Mouse (Mus musculus): ENCODE measurements around the gene Gm15557. TPM values are rescaled to one million over a fixed set of nuclear protein-coding genes. Genes with fewer than 3 reads are reported as not detected.

Gene Gm15557
- polyA plus RNA-seq, 1 experiment = 0.13 TPM

DNA sequence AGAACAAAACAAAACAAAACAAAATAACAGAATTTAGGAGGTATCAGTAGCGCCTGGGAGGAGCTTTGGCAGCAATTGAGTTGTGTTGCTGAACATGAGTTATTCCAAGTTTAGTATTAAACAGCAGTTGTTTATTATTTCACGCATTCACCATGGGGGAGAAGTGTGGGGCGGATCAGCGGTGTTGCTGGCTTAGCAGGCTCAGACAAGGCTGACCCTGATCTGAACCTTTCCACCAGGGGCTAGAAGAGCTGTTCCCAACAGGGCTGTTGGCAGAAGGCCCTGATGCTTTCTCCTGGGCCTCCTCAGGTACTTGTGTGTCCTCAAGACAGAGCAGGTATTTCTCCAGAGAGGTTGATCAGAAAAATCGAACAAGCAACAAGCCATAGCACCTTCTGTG lies 19.5 kb downstream of the Gm15557 start:
- H3K79me2 ChIP-seq (ENCODE audit: control insufficient read depth, insufficient read depth) = peaks cover 28% of the 10 kb centered on the region
- H3K27me3 ChIP-seq (ENCODE audit: control insufficient read depth, insufficient read depth, insufficient read length) = no peaks in the 10 kb centered on the region
- H3K36me3 ChIP-seq (ENCODE audit: control insufficient read depth, insufficient read depth) = no peaks in the 10 kb centered on the region
- no peak overlapping the region for H3K4me3 ChIP-seq
- no peak overlapping the region for H3ac ChIP-seq (ENCODE audit: control insufficient read depth, insufficient read length)
- H3K4me2 ChIP-seq (ENCODE audit: low read depth) = no peak overlapping the region
- TF ChIP-seq E2F4 (IDR thresholded peaks at IDR 0.05; ENCODE audit: insufficient read depth) (no peak), MYOD1 (IDR thresholded peaks at IDR 0.05; ENCODE audit: control insufficient read depth in 1 of 3, insufficient read length in 2 of 3, low read depth in 2 of 3) (no peak), CEBPB (IDR thresholded peaks at IDR 0.05; ENCODE audit: insufficient read depth, poor library complexity, severe bottlenecking) (no peak), SRF (IDR thresholded peaks at IDR 0.05; ENCODE audit: control insufficient read depth, insufficient read length, low read depth) (no peak), REST (IDR thresholded peaks at IDR 0.05; ENCODE audit: insufficient read depth, insufficient read length) (no peak), USF1 (IDR thresholded peaks at IDR 0.05; ENCODE audit: low read depth) (no peak)

DNA sequence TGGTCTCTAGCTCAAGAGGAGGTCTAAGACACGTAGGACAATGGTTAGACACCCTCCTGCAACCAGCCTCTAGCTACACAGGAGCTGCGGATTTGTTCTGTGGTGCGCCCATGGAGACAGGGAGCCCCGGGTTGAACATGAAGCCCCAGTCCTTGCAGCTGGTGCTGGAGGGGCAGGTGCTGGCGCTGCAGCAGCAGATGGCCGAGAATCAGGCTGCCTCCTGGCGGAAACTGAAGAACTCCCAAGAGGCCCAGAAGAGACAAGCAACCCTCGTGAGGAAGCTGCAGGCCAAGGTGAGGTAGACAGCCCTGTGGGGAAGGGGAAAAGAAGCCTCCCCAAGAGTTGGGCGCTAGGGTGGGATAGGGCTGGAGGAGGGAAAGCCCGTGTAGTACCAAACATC lies 21.3 kb downstream of the Gm15557 start:
- peaks cover 4% of the 10 kb centered on the region for H3K36me3 ChIP-seq (ENCODE audit: control insufficient read depth, insufficient read depth)
- no peak overlapping the region for H3K4me2 ChIP-seq (ENCODE audit: low read depth)
- no peaks in the 10 kb centered on the region for H3K27me3 ChIP-seq (ENCODE audit: control insufficient read depth, insufficient read depth, insufficient read length)
- H3ac ChIP-seq (ENCODE audit: control insufficient read depth, insufficient read length) = no peak overlapping the region
- no peak for TF ChIP-seq SRF (IDR thresholded peaks at IDR 0.05; ENCODE audit: control insufficient read depth, insufficient read length, low read depth)
- TF ChIP-seq CEBPB (IDR thresholded peaks at IDR 0.05; ENCODE audit: insufficient read depth, poor library complexity, severe bottlenecking) = no peak
- peak in 2 of 3 experiments; percentile 80 to 84 for TF ChIP-seq MYOG (IDR thresholded peaks at IDR 0.05; ENCODE audit: control insufficient read depth in 1 of 3, insufficient read depth in 1 of 3, insufficient read length in 2 of 3, low read depth in 2 of 3)
- no peak for TF ChIP-seq POLR2AphosphoS2 (IDR thresholded peaks at IDR 0.05; ENCODE audit: insufficient read length, low read depth)
- no peak for TF ChIP-seq MAX (IDR thresholded peaks at IDR 0.05; ENCODE audit: low read depth)
- TF ChIP-seq E2F4 (IDR thresholded peaks at IDR 0.05; ENCODE audit: insufficient read depth) = no peak
- TF ChIP-seq POLR2A (IDR thresholded peaks at IDR 0.05; ENCODE audit: insufficient read length, low read depth) = no peak
- TF ChIP-seq TCF3 (IDR thresholded peaks at IDR 0.05; ENCODE audit: insufficient read length, low read depth) = no peak
- TF ChIP-seq USF1 (IDR thresholded peaks at IDR 0.05; ENCODE audit: low read depth) = no peak
- peak in 2 of 3 experiments; percentile 10 to 77 for TF ChIP-seq MYOD1 (IDR thresholded peaks at IDR 0.05; ENCODE audit: control insufficient read depth in 1 of 3, insufficient read length in 2 of 3, low read depth in 2 of 3)
- TF ChIP-seq REST (IDR thresholded peaks at IDR 0.05; ENCODE audit: insufficient read depth, insufficient read length) = no peak
- no peak for TF ChIP-seq TCF12 (IDR thresholded peaks at IDR 0.05; ENCODE audit: insufficient read depth, poor library complexity, severe bottlenecking)
- H3K79me2 ChIP-seq (ENCODE audit: control insufficient read depth, insufficient read depth) = peaks cover 25% of the 10 kb centered on the region
- no peak overlapping the region for H3K4me3 ChIP-seq

- Histone ChIP-seq H3K4me2 (ENCODE audit: low read depth) (no peak overlapping the region), H3K4me3 (no peak overlapping the region), H3K27me3 (ENCODE audit: control insufficient read depth, insufficient read depth, insufficient read length) (no peaks in the 10 kb centered on the region), H3K36me3 (ENCODE audit: control insufficient read depth, insufficient read depth) (peaks cover 4% of the 10 kb centered on the region), H3K79me2 (ENCODE audit: control insufficient read depth, insufficient read depth) (peaks cover 16% of the 10 kb centered on the region), H3ac (ENCODE audit: control insufficient read depth, insufficient read length) (no peak overlapping the region)
- TF ChIP-seq SRF (IDR thresholded peaks at IDR 0.05; ENCODE audit: control insufficient read depth, insufficient read length, low read depth) = no peak
- TF ChIP-seq REST (IDR thresholded peaks at IDR 0.05; ENCODE audit: insufficient read depth, insufficient read length) = no peak
- no peak for TF ChIP-seq MAX (IDR thresholded peaks at IDR 0.05; ENCODE audit: low read depth)
- no peak for TF ChIP-seq TCF3 (IDR thresholded peaks at IDR 0.05; ENCODE audit: insufficient read length, low read depth)
- no peak for TF ChIP-seq CEBPB (IDR thresholded peaks at IDR 0.05; ENCODE audit: insufficient read depth, poor library complexity, severe bottlenecking)
- TF ChIP-seq MYOD1 (IDR thresholded peaks at IDR 0.05; ENCODE audit: control insufficient read depth in 1 of 3, insufficient read length in 2 of 3, low read depth in 2 of 3) = no peak
- no peak for TF ChIP-seq MYOG (IDR thresholded peaks at IDR 0.05; ENCODE audit: control insufficient read depth in 1 of 3, insufficient read depth in 1 of 3, insufficient read length in 2 of 3, low read depth in 2 of 3)
These were observed 22.5 kb downstream of the Gm15557 start for GRCm38 (mm10) chr2:155962991-155963390.

DNA sequence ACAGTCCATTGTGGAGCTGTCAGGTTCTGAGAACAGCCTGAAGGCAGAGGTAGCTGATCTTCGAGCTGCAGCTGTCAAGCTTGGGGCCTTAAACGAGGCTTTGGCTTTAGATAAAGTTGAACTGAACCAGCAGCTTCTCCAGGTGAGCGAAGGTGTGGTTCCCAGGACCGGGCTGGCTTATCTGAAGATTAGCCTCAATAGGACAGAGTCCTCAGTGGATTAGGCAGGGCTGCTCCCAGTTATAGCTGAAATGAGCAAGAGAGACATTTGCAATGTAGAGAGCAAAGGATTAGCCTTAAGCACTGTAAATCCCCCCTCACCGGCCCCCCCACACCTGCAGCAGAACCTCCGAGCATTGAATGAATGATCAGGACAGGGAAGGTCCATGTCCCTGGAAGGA lies 32.8 kb downstream of the Gm15557 start:
- Histone ChIP-seq H3K4me2 (ENCODE audit: low read depth) (no peak overlapping the region), H3K79me2 (ENCODE audit: control insufficient read depth, insufficient read depth) (no peaks in the 10 kb centered on the region)
- no peak for TF ChIP-seq MAX (IDR thresholded peaks at IDR 0.05; ENCODE audit: low read depth)
- TF ChIP-seq MYOD1 (IDR thresholded peaks at IDR 0.05; ENCODE audit: control insufficient read depth in 1 of 3, insufficient read length in 2 of 3, low read depth in 2 of 3) = no peak
- no peak for TF ChIP-seq REST (IDR thresholded peaks at IDR 0.05; ENCODE audit: insufficient read depth, insufficient read length)

GRCm38 (mm10) chr2:155974087-155974731 lies 33.7 kb downstream of the Gm15557 start:
- Histone ChIP-seq H3K27me3 (ENCODE audit: control insufficient read depth, insufficient read depth, insufficient read length) (no peaks in the 10 kb centered on the region), H3K4me2 (ENCODE audit: low read depth) (no peak overlapping the region), H3K36me3 (ENCODE audit: control insufficient read depth, insufficient read depth) (peaks cover 13% of the 10 kb centered on the region), H3ac (ENCODE audit: control insufficient read depth, insufficient read length) (no peak overlapping the region), H3K4me3 (no peak overlapping the region), H3K79me2 (ENCODE audit: control insufficient read depth, insufficient read depth) (no peaks in the 10 kb centered on the region)
- TF ChIP-seq SRF (IDR thresholded peaks at IDR 0.05; ENCODE audit: control insufficient read depth, insufficient read length, low read depth) (no peak), CEBPB (IDR thresholded peaks at IDR 0.05; ENCODE audit: insufficient read depth, poor library complexity, severe bottlenecking) (no peak), TCF12 (IDR thresholded peaks at IDR 0.05; ENCODE audit: insufficient read depth, poor library complexity, severe bottlenecking) (no peak), REST (IDR thresholded peaks at IDR 0.05; ENCODE audit: insufficient read depth, insufficient read length) (no peak), MYOG (IDR thresholded peaks at IDR 0.05; ENCODE audit: control insufficient read depth in 1 of 3, insufficient read depth in 1 of 3, insufficient read length in 2 of 3, low read depth in 2 of 3) (no peak), TCF3 (IDR thresholded peaks at IDR 0.05; ENCODE audit: insufficient read length, low read depth) (no peak), USF1 (IDR thresholded peaks at IDR 0.05; ENCODE audit: low read depth) (no peak), MYOD1 (IDR thresholded peaks at IDR 0.05; ENCODE audit: control insufficient read depth in 1 of 3, insufficient read length in 2 of 3, low read depth in 2 of 3) (no peak), POLR2A (IDR thresholded peaks at IDR 0.05; ENCODE audit: insufficient read length, low read depth) (no peak)

More for the DNA sequence above, 32.8 kb downstream of the Gm15557 start:
- Histone ChIP-seq H3K36me3 (ENCODE audit: control insufficient read depth, insufficient read depth) (peaks cover 15% of the 10 kb centered on the region), H3ac (ENCODE audit: control insufficient read depth, insufficient read length) (no peak overlapping the region), H3K27me3 (ENCODE audit: control insufficient read depth, insufficient read depth, insufficient read length) (no peaks in the 10 kb centered on the region), H3K4me3 (no peak overlapping the region)
